Mouse (Mus musculus) lung, adult 18-20 months (tissue): Measurements from ENCODE around the gene Foxa2.

ENCODE experiments used
- DNase-seq, 2 experiments: peaks; one replicate each; pipeline ENCODE4 v3.0.0; 2022; ENCODE audit warnings: mixed read lengths in 2 of 2

Gene Foxa2

GRCm38 (mm10) chr2:148046799-148047165 is at the start of gene Foxa2:
TSS of gene Foxa2 (minus strand) at chr2:148046969.
- DNase-seq: peak; percentile 52 to 62

- DNase-seq: no peak
These were observed 45.3 kb upstream of the Foxa2 start for GRCm38 (mm10) chr2:148092089-148092488.

DNA sequence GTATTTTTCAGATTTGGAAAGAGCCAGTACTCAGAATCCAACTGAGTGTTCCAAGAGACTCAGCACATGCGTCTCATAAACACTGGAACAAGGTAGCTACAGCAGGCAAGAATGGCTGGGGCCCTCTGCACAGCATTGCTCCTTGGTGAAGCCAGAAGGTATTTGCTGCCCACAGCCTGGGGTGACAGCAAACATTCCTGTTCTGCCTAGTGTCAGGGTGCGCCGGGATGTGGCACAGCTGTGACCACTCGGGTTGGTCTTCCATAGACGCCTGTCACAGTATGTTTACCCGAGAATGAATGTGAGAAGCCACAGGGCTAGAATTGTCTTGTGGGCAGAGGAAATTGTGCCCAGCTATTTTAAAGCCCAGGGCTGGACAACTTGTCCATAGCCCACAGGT is 44.9 kb upstream of the Foxa2 start:
- no peak for DNase-seq

- DNase-seq: no peak
These were observed 43.3 kb upstream of the Foxa2 start for GRCm38 (mm10) chr2:148090071-148090470.

- no peak for DNase-seq
These were observed 38.8 kb upstream of the Foxa2 start for GRCm38 (mm10) chr2:148085529-148085928.

DNA sequence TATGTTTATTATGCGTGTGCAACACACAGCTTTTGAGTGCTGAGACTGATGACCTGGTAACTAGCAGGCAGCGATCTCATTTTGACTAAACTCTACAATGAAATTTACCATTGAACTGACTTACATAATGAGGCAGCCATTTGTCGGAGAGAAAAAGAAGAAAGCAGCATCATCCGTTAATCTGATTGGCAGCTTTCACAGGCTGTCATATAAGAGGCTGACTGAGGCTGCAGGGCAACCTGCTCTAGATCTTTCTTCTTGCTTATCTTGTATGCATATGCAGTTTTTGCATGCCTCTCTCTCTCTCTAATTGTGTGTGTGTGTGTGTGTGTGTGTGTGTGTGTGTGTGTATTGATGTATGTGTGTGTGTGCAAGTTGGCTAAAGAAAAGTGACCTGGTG is 38.4 kb upstream of the Foxa2 start:
- no peak for DNase-seq

DNA sequence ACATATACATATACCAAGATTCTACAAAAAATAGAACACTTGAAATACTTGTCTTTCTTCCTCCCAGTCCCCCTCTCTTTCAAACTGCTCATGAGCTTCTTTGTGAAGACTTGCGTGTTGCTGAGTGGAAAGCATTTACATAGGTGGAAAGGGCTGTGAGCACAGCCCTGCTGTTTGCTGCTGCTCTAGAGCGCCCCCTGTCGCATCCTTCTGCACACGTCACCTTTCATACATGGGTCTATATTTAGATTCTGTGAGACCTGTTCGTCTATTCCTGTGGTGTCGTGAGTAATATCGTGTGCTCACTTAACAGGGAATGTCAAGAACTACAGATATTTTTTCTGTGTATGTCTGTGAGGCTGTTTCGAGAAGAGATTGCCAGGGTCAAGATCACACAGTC is 35.5 kb upstream of the Foxa2 start:
- peak; percentile 48 to 69 for DNase-seq

GRCm38 (mm10) chr2:148060705-148061104 is 13.9 kb upstream of the Foxa2 start:
- no peak for DNase-seq

GRCm38 (mm10) chr2:148053411-148053810 is 6.6 kb upstream of the Foxa2 start:
- DNase-seq: no peak

- DNase-seq: peak; percentile 86 to 89
These were observed 1.8 kb upstream of the Foxa2 start for GRCm38 (mm10) chr2:148048484-148049129.

- DNase-seq: no peak
These were observed 842 bp upstream of the Foxa2 start for GRCm38 (mm10) chr2:148047611-148048010.

DNA sequence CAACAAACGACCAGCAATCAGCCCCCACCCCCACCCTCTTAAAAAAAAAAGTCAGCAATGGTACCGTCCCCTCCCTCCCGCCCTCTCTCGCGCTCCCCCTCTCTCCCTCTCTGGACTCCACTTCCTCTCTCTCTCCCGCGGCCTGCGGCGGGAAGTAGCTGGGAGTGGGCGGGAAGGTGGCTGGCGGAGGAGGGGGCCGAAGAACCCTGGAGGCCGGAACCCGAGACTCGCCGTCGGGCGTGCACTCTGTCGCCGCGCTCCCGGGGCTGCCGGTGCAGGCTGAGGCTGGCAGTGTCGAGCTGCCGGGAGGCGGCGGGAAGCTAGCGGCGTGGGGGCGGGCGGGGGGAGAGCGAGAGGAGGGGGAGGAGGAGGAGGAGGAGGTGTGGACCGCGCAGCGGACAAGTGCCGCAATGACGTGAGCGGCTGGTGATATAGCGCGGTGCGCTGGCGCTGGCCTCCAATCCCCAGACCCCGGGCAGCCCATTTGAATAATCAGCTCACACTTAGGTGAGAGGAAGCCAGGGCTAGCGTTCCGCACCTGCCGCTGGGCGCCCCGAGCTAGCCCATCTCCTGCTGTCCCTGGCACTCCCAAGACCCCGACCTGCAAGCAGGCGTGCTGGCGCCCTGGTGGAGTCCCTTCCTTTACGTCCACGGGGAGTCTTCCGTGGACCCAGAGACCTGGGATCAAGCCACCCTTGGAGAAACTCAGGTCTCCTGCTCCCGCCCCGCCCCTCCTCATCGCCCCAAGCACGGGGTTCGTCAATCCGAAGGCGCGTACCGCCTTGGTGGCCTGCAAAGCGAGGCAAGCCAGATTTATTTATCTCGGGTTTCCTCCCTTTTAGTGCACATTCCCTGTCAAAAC is 601 bp downstream of the Foxa2 start:
- peak; percentile 79 to 83 for DNase-seq

DNA sequence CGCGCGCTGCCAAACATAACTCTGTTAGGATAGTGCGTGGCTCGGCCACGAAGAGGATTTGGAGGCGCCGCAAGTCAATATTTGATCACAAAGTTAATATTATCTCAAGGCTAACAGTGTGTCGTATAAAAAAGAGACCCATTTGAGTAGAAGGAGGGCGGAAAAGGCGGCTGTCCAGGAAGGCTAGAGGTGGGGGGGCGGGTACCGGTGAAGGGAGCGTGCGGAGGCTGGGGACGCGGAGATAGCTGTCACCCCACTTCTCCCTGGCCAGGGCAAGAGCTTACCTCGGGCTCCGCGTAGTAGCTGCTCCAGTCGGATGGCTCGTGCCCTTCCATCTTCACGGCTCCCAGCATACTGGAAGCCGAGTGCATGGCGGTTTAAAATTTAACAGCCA is 1.2 kb downstream of the Foxa2 start:
- peak; percentile 46 to 58 for DNase-seq

DNA sequence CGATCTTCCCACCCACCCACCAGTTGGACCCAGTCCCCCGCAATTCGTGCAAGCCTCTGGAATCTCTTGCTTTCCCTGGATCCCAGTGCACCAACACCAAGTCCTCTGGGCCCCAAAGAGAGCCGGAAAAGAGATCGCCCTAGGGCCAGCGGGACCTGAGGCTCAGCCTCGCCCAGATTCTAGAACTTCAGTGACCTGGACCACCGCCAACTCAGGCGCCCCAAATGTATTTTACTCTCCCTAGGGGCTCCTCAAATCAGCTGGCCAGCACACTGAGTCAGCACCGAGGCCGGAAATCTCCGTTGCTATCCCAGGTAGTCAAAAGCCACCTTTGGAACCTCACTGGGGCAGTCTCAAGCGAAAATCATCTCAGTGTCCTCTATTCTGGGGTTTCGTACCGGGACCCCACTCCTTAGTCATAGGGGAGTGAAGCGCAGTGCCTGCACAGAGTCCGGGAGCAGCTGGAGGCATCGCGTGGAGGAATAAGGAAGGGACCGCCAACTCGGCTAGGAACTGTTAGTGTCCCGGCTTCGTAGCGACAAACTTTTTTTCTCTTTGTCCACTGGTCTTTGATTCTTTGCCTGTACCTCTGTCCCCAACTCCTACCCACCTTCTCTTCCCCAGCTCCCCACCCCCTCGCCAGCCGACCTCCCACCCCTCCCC is 1.8 kb downstream of the Foxa2 start:
- DNase-seq: peak in 1 of 2 experiments; percentile 45

- DNase-seq: no peak
These were observed 2.5 kb downstream of the Foxa2 start for GRCm38 (mm10) chr2:148043976-148044876.

DNA sequence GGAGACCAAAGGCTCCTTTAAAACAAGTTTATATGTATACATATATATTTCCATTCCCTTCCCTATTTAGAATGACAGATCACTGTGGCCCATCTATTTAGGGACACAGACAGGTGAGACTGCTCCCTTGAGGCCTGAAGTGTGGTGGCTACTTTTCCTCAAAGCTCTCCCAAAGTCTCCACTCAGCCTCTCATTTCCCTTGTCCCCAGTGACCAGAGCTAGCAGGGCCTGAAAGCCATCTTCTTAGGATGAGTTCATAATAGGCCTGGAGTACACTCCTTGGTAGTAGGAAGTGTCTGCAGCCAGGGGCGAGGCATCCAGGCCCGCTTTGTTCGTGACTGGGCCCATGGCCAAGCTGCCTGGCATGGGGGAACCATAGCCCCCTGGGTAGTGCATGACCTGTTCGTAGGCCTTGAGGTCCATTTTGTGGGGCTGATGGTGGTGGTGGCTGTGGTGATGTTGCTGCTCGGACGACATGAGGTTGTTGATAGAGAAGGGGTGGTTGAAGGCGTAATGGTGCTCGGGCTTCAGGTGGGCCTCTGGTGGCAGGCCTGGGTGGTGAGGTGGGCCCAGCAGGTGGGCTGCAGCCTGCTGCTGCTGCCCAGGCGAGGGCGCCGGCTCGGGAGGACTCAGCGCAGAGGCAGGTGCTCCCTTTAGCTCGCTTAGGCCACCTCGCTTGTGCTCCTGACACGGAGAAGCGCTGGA is 3.3 kb downstream of the Foxa2 start:
- DNase-seq: no peak

- no peak for DNase-seq
These were observed 4.6 kb downstream of the Foxa2 start for GRCm38 (mm10) chr2:148042126-148042640.

- no peak for DNase-seq
These were observed 5.4 kb downstream of the Foxa2 start for GRCm38 (mm10) chr2:148041381-148041780.

DNA sequence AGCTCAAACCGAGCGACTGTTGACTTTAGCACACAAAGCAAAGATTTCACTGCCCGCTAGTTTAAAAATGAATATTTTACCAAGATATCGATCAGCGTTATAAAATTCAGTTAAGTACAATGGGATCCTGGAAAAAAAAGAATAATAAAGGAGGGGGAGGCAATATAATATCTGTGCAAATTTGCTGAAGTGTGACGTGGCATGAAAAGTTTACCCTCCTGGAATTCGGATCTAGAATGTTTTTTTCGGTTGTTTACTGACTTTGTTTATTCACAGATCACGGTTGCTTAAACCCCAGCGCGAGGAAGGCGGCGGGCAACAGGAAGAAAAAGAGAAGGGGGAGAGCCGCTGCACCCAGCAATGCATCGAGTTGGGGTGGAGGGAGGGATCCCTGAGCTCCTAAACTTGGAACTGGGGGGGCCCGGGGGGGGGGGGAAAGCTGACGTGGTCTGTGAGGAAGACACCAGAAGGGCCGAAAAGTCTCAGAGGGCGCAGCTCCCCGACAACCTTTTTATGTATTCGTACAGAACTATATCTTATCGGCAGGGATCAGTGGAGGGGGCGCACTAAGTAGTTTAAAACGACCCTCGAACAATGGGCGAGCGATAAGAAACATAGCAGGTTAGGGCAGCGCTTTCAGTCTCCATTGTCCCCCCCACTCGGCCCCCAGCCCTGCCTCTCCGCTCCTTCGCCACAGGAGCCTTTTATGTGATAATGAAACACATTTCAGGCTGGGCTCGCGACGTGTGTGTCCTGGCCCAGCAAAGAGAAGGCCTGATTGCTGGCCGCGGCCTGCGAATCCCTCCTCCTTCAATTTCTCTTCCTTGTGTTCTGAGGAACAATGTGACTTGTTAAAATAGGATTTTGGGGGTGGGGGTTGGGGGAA is 6.3 kb downstream of the Foxa2 start:
- no peak for DNase-seq

DNA sequence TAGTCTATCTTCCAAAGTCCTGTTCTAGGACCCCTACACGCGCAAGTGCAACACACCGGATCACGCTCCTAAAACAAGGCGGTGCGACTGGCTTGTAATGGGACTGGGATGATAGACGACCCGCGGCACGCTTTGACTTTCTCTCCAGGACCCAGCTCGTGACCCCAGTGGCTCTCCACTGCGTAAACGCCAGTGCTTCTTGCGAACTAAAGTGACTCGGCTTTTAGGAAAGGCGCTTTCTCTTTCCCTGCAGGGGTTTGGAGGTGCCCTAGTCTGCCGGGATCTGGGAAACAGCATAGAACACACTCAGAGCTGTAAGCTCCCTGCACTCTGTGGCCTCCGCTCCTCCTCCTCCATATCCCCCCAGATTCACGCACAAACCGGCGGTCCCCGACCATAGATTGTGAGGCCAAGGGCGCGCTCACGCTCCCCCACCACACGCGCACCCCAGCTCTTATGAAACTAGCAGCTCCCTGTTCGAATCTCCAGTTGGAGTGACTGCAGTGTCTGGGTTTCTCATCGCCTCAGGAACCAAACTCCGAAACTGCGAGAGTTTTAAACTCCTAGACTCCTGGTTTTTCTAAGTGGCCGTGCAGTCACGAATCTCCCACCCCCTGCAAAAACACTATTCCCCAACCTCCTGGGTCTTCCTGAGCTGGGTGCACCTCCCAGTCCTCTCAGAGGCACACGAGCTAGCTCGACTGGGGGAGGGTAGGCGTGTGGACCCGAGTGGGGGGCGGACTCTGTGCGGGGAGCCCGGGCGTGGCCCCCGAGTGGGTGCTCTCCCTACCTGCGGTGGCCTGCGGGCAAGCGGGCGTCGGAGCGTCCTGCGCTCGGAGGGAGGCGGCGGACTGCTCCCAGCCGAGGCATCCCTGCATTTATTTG is 7.2 kb downstream of the Foxa2 start:
- DNase-seq: peak; percentile 54 to 67
